Mouse (Mus musculus) heart, postnatal 0 days (tissue): ENCODE data around the gene Araf. TPM values are rescaled to one million over a fixed set of nuclear protein-coding genes. Genes with fewer than 3 reads are reported as not detected.
A peak's percentile ranks its signal among the peaks of the same experiment; 100 is the strongest.

Experiments used
- ATAC-seq: fragments of 200-750 bp; cut with Nextera tagmentation; 2 replicates; pipeline ENCODE4 v1.8.0; 2017; ENCODE audit warnings: low read depth, moderate number of reproducible peaks, moderate library complexity; ENCODE audit not compliant: insufficient read depth
- DNase-seq: peaks from one replicate; pipeline ENCODE4 v3.0.0-alpha.2; 2016; ENCODE audit warnings: low spot score
- H3K27ac ChIP-seq: fragments of 300-500 bp; sonication (generic); 2 replicates; pipeline ENCODE4 v1.5.1; 2014; ENCODE audit warnings: low read depth, mild to moderate bottlenecking
- H3K27me3 ChIP-seq: fragments of 300-500 bp; sonication (generic); 2 replicates; pipeline ENCODE4 v1.6.1; 2014; ENCODE audit warnings: low read length, mixed read lengths; ENCODE audit not compliant: control insufficient read depth, insufficient read depth
- H3K36me3 ChIP-seq: fragments of 300-500 bp; sonication (generic); replicated peaks from 2 replicates; pipeline ENCODE4 v1.6.1; 2014; ENCODE audit warnings: low read length, mixed read lengths; ENCODE audit not compliant: control insufficient read depth, insufficient read depth
- H3K4me1 ChIP-seq: fragments of 300-500 bp; sonication (generic); 2 replicates; pipeline ENCODE4 v1.6.1; 2014; ENCODE audit warnings: antibody characterized with exemption; ENCODE audit not compliant: control insufficient read depth, insufficient read depth
- H3K4me2 ChIP-seq: fragments of 300-500 bp; sonication (generic); 2 replicates; pipeline ENCODE4 v1.6.1; 2014; ENCODE audit warnings: low read depth, mild to moderate bottlenecking, low read length, moderate library complexity
- H3K4me3 ChIP-seq: fragments of 300-500 bp; sonication (generic); 2 replicates; pipeline ENCODE4 v1.5.1; 2014; ENCODE audit warnings: low read depth, low read length
- H3K9ac ChIP-seq: fragments of 300-500 bp; sonication (generic); replicated peaks from 2 replicates; pipeline ENCODE4 v1.6.1; 2014; ENCODE audit warnings: low read depth, low read length, mixed read lengths
- H3K9me3 ChIP-seq: fragments of 300-500 bp; sonication (generic); replicated peaks from 2 replicates; pipeline ENCODE4 v1.6.1; 2016; ENCODE audit warnings: low read length; ENCODE audit not compliant: control insufficient read depth
- CTCF ChIP-seq: IDR thresholded peaks from 2 replicates; pipeline ENCODE4 v1.5.1; 2016; ENCODE audit warnings: antibody characterized with exemption, control low read depth, low read depth
- EP300 ChIP-seq: IDR thresholded peaks from 2 replicates; pipeline ENCODE4 v1.6.1; 2016; ENCODE audit warnings: antibody characterized with exemption, low read depth
- WGBS: fragments of 180-500 bp; shearing (Covaris S2); extraction: QIAGEN DNeasy Blood & Tissue Kit; methylation state at CpG from one replicate; pipeline ENCODE4 v1.1.7; 2014; 5-methylcytosine and 5-hydroxymethylcytosine counted together
- polyA plus RNA-seq: library from polyadenylated mRNA; unstranded; fragments of >200 nt; fragmentation: Nextera tagmentation; extraction: Ambion mirVana; gene quantifications from 2 replicates; pipeline ENCODE4 v1.2.1, GENCODE M21; 2015
- total RNA-seq: library from RNA; depleted of rRNA; stranded (reverse); fragments of >200 nt; gene quantifications from 2 replicates; pipeline ENCODE4 v1.2.3, GENCODE M21; 2014; ENCODE audit warnings: low replicate concordance

Gene Araf
- total and polyA plus RNA-seq, 2 experiments from 2014 or later = 89.5 to 163 TPM

DNA sequence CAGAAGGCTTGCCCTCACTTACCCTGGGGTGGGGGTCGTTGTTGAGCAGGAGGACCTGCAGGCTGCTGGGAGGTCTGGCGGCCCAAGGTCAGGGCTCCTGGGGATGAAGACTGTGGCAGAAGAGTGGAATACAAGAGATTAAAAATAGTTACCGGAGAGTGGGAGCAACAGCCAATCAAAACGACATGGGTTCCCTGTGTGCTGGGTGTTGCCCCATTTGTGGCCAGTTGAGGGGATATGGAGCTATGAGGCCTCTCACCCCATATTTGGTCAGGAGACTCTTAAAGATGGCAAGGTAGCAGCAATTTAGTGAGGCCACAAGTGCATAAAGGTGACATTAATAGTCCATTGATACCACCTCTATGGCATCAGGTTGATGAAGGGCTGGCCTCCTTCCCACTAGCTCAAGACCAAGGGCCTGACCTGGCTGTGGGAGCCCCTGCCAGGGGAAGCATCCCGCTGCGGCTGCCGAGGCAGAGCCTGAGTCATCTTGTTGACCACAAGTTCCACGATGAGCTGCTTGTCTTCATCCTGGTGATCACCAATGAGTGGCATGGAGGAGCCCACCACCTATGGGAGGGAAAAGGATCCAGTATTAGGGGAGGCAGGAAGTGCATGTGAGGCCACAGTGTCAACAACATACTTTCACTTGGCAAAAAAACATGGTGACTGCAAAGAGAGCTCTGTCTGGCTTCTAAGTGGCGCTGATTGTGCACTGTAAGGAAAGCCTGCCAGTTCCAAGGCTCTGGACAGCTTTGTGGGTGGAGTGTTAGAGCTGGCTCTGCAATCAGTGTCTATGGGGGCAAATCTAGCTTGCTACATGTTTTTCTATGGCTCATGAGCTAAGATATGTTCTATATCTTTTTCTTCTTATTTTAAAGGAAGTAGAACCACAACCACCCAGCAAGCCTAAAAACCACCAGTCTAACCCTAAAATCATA lies 65.8 kb downstream of the Araf start:
- 57% methylated on average over 9 of the region's 9 CpGs for WGBS
- no peak for DNase-seq
- TF ChIP-seq CTCF (no peak), EP300 (no peak)

GRCm38 (mm10) chrX:20868091-20868490 lies 70.5 kb downstream of the Araf start:
- no peak for TF ChIP-seq CTCF
- TF ChIP-seq EP300 = no peak
- Histone ChIP-seq H3K27me3 (no peaks in the 10 kb centered on the region), H3K4me2 (no peak overlapping the region), H3K4me3 (no peak overlapping the region), H3K9me3 (no peaks in the 10 kb centered on the region), H3K36me3 (no peaks in the 10 kb centered on the region), H3K4me1 (0 out of 2 replicates have a peak, but pooled peaks cover 5% of the 10 kb centered on the region), H3K27ac (no peak overlapping the region), H3K9ac (no peak overlapping the region)
- DNase-seq (no peak), ATAC-seq (no peak)
- WGBS = 69% methylated on average over 4 of the region's 4 CpGs

More for the DNA sequence above, 65.8 kb downstream of the Araf start:
- no peaks in the 10 kb centered on the region for H3K36me3 ChIP-seq
- 0 out of 2 replicates have a peak, but pooled peaks cover 5% of the 10 kb centered on the region for H3K4me1 ChIP-seq
- no peak overlapping the region for H3K4me3 ChIP-seq
- no peak overlapping the region for H3K27ac ChIP-seq
- H3K4me2 ChIP-seq = no peak overlapping the region
- no peak overlapping the region for H3K9ac ChIP-seq
- H3K9me3 ChIP-seq = no peaks in the 10 kb centered on the region
- ATAC-seq = 0 out of 2 replicates have a peak, but pooled peaks have one; percentile 19
- H3K27me3 ChIP-seq = no peaks in the 10 kb centered on the region

- Histone ChIP-seq H3K27ac (no peak overlapping the region), H3K4me3 (no peak overlapping the region), H3K9me3 (no peaks in the 10 kb centered on the region), H3K27me3 (no peaks in the 10 kb centered on the region), H3K4me2 (no peak overlapping the region), H3K9ac (no peak overlapping the region), H3K36me3 (no peaks in the 10 kb centered on the region), H3K4me1 (no peaks in the 10 kb centered on the region)
- ATAC-seq (no peak), DNase-seq (no peak)
- TF ChIP-seq EP300 = no peak
- TF ChIP-seq CTCF = no peak
- 81% methylated on average over 1 of the region's 1 CpGs for WGBS
Observed at GRCm38 (mm10) chrX:20869203-20869602, 71.6 kb downstream of the Araf start.

DNA sequence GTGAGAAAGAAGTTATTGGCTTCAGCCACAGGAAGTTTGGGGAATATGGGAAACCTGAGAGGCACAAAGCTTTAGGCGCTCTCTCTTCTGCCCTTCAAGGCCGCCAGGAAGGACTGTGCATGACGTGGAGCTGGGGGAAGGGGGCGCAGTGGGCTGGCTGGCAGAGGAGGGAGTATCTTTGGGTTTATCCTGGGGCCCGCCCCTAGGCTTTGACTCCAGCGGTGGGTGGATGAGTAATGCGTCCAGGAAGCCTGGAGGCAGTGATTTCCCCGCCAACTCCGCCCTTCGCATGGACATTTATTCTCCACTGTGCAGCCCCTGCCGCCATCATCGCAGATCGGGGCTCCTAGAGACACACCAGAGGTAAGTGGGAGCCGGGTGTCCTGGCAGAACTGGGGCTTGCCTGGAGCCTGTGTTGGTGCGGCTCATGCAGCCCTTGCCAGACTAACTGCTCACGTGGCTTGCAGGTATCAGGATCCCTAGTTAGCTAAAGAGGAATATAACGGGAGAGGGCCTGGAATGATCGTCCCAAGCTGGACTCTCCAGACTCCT lies 72.4 kb downstream of the Araf start, which contains the start of gene Timp1:
Gene Timp1 (plus strand): TSS at position 205 of the 552 bp plus-strand sequence.
- Histone ChIP-seq H3K4me1 (no peaks in the 10 kb centered on the region), H3K27me3 (no peaks in the 10 kb centered on the region), H3K9me3 (no peaks in the 10 kb centered on the region), H3K4me3 (peak within 1 kb of the TSS; percentile 43), H3K4me2 (peak within 1 kb of the TSS; percentile 59), H3K27ac (no peak within 1 kb of the TSS), H3K9ac (peak within 1 kb of the TSS; percentile 26), H3K36me3 (no peaks in the 10 kb centered on the region)
- 13% methylated on average over 18 of the region's 18 CpGs for WGBS
- peak; percentile 54 for DNase-seq
- ATAC-seq = peak; percentile 92
- TF ChIP-seq CTCF = no peak
- TF ChIP-seq EP300 = no peak

GRCm38 (mm10) chrX:20872928-20873500 lies 75.4 kb downstream of the Araf start:
- no peak overlapping the region for H3K27ac ChIP-seq
- 42% methylated on average over 11 of the region's 11 CpGs for WGBS
- no peak overlapping the region for H3K4me3 ChIP-seq
- no peaks in the 10 kb centered on the region for H3K27me3 ChIP-seq
- H3K9ac ChIP-seq = no peak overlapping the region
- no peaks in the 10 kb centered on the region for H3K9me3 ChIP-seq
- H3K4me1 ChIP-seq = no peaks in the 10 kb centered on the region
- TF ChIP-seq EP300 (no peak), CTCF (no peak)
- ATAC-seq (no peak), DNase-seq (no peak)
- no peak overlapping the region for H3K4me2 ChIP-seq
- H3K36me3 ChIP-seq = no peaks in the 10 kb centered on the region
